9 mouse cellular contexts compared by ENCODE assay signal in the genomic region with DNA sequence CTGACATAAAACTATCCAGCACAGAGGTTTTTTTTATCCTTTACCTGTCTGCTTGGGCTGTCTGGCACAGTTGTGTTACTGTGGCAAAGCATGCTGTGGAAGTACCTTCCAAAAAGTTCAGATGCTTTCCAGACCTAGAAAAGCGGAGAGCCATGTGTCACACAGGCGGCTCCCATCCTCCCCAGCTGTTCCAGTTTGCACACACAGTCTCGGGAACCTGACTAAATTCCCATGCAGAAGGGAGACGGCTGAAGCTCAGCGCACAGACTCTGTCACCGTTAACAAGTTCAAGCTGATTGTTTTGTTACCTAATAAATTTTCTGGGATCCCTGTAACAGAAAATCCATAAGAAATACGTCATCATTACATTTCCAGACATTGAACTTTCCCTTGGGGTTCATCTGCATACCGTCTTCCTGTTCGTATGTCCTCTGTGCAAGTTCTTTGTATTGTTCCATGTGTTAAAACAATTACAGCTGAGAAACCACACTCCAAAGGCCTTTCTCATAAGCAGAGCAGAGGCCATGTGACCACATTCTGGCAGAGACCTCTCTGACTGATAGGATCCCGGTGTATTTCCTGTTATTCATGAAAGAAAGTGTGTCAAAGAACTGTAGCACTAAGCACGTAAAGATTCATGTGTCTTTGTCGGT.
DNase-seq lines count a peak whose midpoint lies in the region; ATAC-seq and TF ChIP-seq lines count a peak whose summit lies in the region.
"Had no signal": no experiment of that assay in that cellular context is flagged by ENCODE, and none has a peak within 500 bp of the region (broad histone marks: within the 10 kb centered on the region; RNA-seq: fewer than 3 reads in every experiment).

No protein-coding gene starts in this region.

- TF ChIP-seq CTCF in lung, embryonic 14.5 days (IDR thresholded peaks at IDR 0.05; ENCODE audit: low read depth): no peak
- no peak for TF ChIP-seq CTCF in intestine, postnatal 0 days (IDR thresholded peaks at IDR 0.05; ENCODE audit: low read depth)
- TF ChIP-seq CTCF in thymus, adult 2 months (IDR thresholded peaks at IDR 0.05; ENCODE audit: borderline replicate concordance, control insufficient read depth, extremely low read depth, insufficient read depth, low read length, poor library complexity): no peak

- peak; percentile 32; the same call in 1 of the 2 replicates for ATAC-seq in lung, embryonic 14.5 days (ENCODE audit: insufficient read depth)
- no peak for ATAC-seq in intestine, postnatal 0 days
- ATAC-seq in forebrain, embryonic 11.5 days (replicated peaks; ENCODE audit: low FRiP score): no peak

- no peak for TF ChIP-seq POLR2A in thymus, adult 2 months (IDR thresholded peaks at IDR 0.05; ENCODE audit: control insufficient read depth, extremely low read depth, insufficient read depth, low read length, poor library complexity)

- WGBS in lung, embryonic 14.5 days: 34% methylated on average over 12 of the region's 12 CpGs
- 72% methylated on average over 12 of the region's 12 CpGs for WGBS in embryonic facial prominence, embryonic 10.5 days
- 61% methylated on average over 12 of the region's 12 CpGs for WGBS in intestine, postnatal 0 days
- 44% methylated on average over 12 of the region's 12 CpGs for WGBS in thymus, adult 2 months
- WGBS in forebrain, embryonic 11.5 days: 81% methylated on average over 12 of the region's 12 CpGs

- peaks cover 5% of the 10 kb centered on the region; the same call in 1 of the 2 replicates for H3K4me1 ChIP-seq in lung, embryonic 14.5 days (ENCODE audit: insufficient read depth)
- peaks cover 29% of the 10 kb centered on the region for H3K4me1 ChIP-seq in embryonic facial prominence, embryonic 10.5 days
- no peaks in the 10 kb centered on the region for H3K4me1 ChIP-seq in intestine, postnatal 0 days (replicated peaks; ENCODE audit: control insufficient read depth, insufficient read depth, low read length)
- H3K4me1 ChIP-seq in thymus, adult 2 months (replicated peaks; ENCODE audit: control insufficient read depth, insufficient read depth, low read length): peaks cover 29% of the 10 kb centered on the region
- no peaks in the 10 kb centered on the region for H3K4me1 ChIP-seq in forebrain, embryonic 11.5 days (replicated peaks; ENCODE audit: control insufficient read depth, insufficient read depth, low read length)

- H3K4me3 ChIP-seq in lung, embryonic 14.5 days (ENCODE audit: low read depth, low read length): no peak overlapping the region
- H3K4me3 ChIP-seq in embryonic facial prominence, embryonic 10.5 days: no peak overlapping the region
- H3K4me3 ChIP-seq in intestine, postnatal 0 days (ENCODE audit: low read depth, low read length): no peak overlapping the region
- H3K4me3 ChIP-seq in thymus, adult 2 months (ENCODE audit: control insufficient read depth, insufficient read depth, low read length): no peak overlapping the region
- H3K4me3 ChIP-seq in forebrain, embryonic 11.5 days (ENCODE audit: low read depth, low read length): no peak overlapping the region

- no peaks in the 10 kb centered on the region for H3K27me3 ChIP-seq in lung, embryonic 14.5 days (ENCODE audit: insufficient read depth, low read length)
- no peaks in the 10 kb centered on the region for H3K27me3 ChIP-seq in embryonic facial prominence, embryonic 10.5 days (replicated peaks; ENCODE audit: low read depth, poor library complexity, severe bottlenecking)
- no peaks in the 10 kb centered on the region for H3K27me3 ChIP-seq in intestine, postnatal 0 days (replicated peaks; ENCODE audit: control insufficient read depth, insufficient read depth, low read length)
- no peaks in the 10 kb centered on the region for H3K27me3 ChIP-seq in thymus, adult 2 months (ENCODE audit: control insufficient read depth, insufficient read depth, low read length)
- no peaks in the 10 kb centered on the region for H3K27me3 ChIP-seq in forebrain, embryonic 11.5 days (ENCODE audit: control insufficient read depth, insufficient read depth, low read length)

- H3K4me2 ChIP-seq in lung, embryonic 14.5 days: no peak overlapping the region
- no peak overlapping the region for H3K4me2 ChIP-seq in intestine, postnatal 0 days (replicated peaks; ENCODE audit: low read depth)
- no peak overlapping the region for H3K4me2 ChIP-seq in forebrain, embryonic 11.5 days (ENCODE audit: low read depth, low read length, severe bottlenecking)

- peak overlapping the region; percentile 62; the same call in 1 of the 2 replicates for H3K27ac ChIP-seq in lung, embryonic 14.5 days (ENCODE audit: low read depth)
- peak overlapping the region; percentile 57 for H3K27ac ChIP-seq in embryonic facial prominence, embryonic 10.5 days (replicated peaks)
- 0 out of 2 replicates have a peak overlapping the region, but pooled peaks have one; percentile 29 for H3K27ac ChIP-seq in intestine, postnatal 0 days (ENCODE audit: low read depth, low read length)
- peak overlapping the region; percentile 92 for H3K27ac ChIP-seq in thymus, adult 2 months (ENCODE audit: control insufficient read depth, insufficient read depth, low read length)
- H3K27ac ChIP-seq in forebrain, embryonic 11.5 days (ENCODE audit: low read depth, low read length): no peak overlapping the region
- H3K27ac ChIP-seq: liver, embryonic 14.5 days had no signal

- peak; percentile 51 for DNase-seq in lung, embryonic 14.5 days
- no peak for DNase-seq in lung, postnatal 25 days (ENCODE audit: low spot score)
- DNase-seq in embryonic facial prominence, embryonic 10.5 days (ENCODE audit: low spot score): no peak
- DNase-seq in thymus, adult 2 months: peak; percentile 55
- DNase-seq in spleen, postnatal 14 days (ENCODE audit: low spot score in 2 of 2): no peak
- no peak for DNase-seq in forebrain, embryonic 11.5 days (ENCODE audit: low spot score)
- DNase-seq in cerebellum, postnatal 4 days (ENCODE audit: low spot score in 2 of 2): no peak

- no peak overlapping the region for H3K9ac ChIP-seq in lung, embryonic 14.5 days
- H3K9ac ChIP-seq in intestine, postnatal 0 days (ENCODE audit: low read depth, low read length): no peak overlapping the region
- no peak overlapping the region for H3K9ac ChIP-seq in forebrain, embryonic 11.5 days (ENCODE audit: low read length)
- H3K9ac ChIP-seq: liver, embryonic 14.5 days had no signal

- H3K36me3 ChIP-seq in lung, embryonic 14.5 days (ENCODE audit: insufficient read depth): no peaks in the 10 kb centered on the region
- H3K36me3 ChIP-seq in embryonic facial prominence, embryonic 10.5 days (replicated peaks): peaks cover 6% of the 10 kb centered on the region; the same call in 1 of the 2 replicates
- peaks cover 20% of the 10 kb centered on the region; the same call in 1 of the 2 replicates for H3K36me3 ChIP-seq in intestine, postnatal 0 days (ENCODE audit: control insufficient read depth, insufficient read depth)
- H3K36me3 ChIP-seq in thymus, adult 2 months (ENCODE audit: control insufficient read depth, insufficient read depth, low read length): no peaks in the 10 kb centered on the region
- H3K36me3 ChIP-seq in forebrain, embryonic 11.5 days (ENCODE audit: control insufficient read depth, insufficient read depth, low read length): no peaks in the 10 kb centered on the region; the same call in 1 of the 2 replicates

- no peaks in the 10 kb centered on the region for H3K9me3 ChIP-seq in lung, embryonic 14.5 days (ENCODE audit: low read depth, low read length)
- H3K9me3 ChIP-seq in embryonic facial prominence, embryonic 10.5 days: no peaks in the 10 kb centered on the region
- H3K9me3 ChIP-seq in intestine, postnatal 0 days (ENCODE audit: control insufficient read depth): no peaks in the 10 kb centered on the region
- H3K9me3 ChIP-seq in forebrain, embryonic 11.5 days (ENCODE audit: control insufficient read depth, low read length): no peaks in the 10 kb centered on the region; the same call in 1 of the 2 replicates

Comparison
In these comparisons a context has a peak if more than half of its experiments do, and no peak if none do; other contexts are left out.
1. DNase-seq: peak in lung, embryonic 14.5 days (single experiment) and thymus, adult 2 months (single experiment); none in lung, postnatal 25 days (single experiment), embryonic facial prominence, embryonic 10.5 days (single experiment), spleen, postnatal 14 days (0 of 2), forebrain, embryonic 11.5 days (single experiment) and cerebellum, postnatal 4 days (0 of 2).